Mouse (Mus musculus) adrenal gland, postnatal 4 days (tissue): ENCODE data around the gene Lin9. TPM values are rescaled to one million over a fixed set of nuclear protein-coding genes. Genes with fewer than 3 reads are reported as not detected.
"Not testable (repeated sequence)": the region's sequence is repeated elsewhere in the genome, so short reads cannot be mapped to it uniquely, and the experiment has no call there.

Experiments used
- DNase-seq, 2 experiments: peaks; one replicate each; pipeline ENCODE4 v3.0.0; 2021 to 2022; ENCODE audit warnings: low spot score in 2 of 2, mixed read lengths in 2 of 2
- long read RNA-seq, 2 experiments: library from polyadenylated mRNA; stranded (forward); transcript quantifications; one replicate each; pipeline ENCODE4 v2.0.0; 2021
- total RNA-seq, 2 experiments: library from RNA; stranded (reverse); gene quantifications; 2 replicates each; pipeline ENCODE4 v1.2.3; 2021

Gene Lin9
- total RNA-seq, result 10 to 100 TPM; 12.2 to 12.3 TPM
- long read RNA-seq, experiment 1, partial matches to known transcripts, result 0 of 6 reads
- long read RNA-seq, experiment 1, other reads (novel, unspliced or antisense), result 4 of 6 reads
- long read RNA-seq, experiment 2, transcript Lin9-203 (15 exons, 3,160 nt), result major isoform, 10 of 17 reads
- long read RNA-seq, experiment 2, partial matches to known transcripts, result 2 of 17 reads
- long read RNA-seq, experiment 2, other reads (novel, unspliced or antisense), result 5 of 17 reads

DNA sequence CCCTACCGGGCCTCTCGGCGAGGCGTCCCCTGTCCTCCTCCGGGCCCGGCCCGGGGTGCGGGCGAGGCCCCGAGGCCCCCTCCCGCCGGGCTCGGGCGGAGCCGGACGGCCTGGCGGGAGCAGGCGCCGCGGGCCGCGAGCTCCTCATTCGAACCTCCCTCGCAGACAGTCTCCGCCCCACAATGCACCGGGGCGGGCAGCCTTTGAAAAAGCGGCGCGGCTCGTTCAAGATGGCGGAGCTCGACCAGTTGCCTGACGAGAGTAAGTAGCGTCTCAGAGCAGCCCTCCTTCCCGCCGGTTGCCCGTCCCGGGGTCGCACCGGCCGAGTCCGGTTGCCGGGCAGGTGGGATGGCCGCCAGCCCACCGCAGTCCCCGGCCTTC lies at the start of gene Lin9:
Lin9 (plus strand) TSS at position 14 of the 381 bp plus-strand sequence.
- peak; percentile 83 to 88 for DNase-seq

GRCm38 (mm10) chr1:180600578-180600977 lies 40.4 kb upstream of the Lin9 start:
- no peak for DNase-seq

- no peak for DNase-seq
Observed at GRCm38 (mm10) chr1:180601806-180602205, 39.1 kb upstream of the Lin9 start.

- no peak for DNase-seq
Observed at GRCm38 (mm10) chr1:180604579-180604978, 36.4 kb upstream of the Lin9 start.

DNA sequence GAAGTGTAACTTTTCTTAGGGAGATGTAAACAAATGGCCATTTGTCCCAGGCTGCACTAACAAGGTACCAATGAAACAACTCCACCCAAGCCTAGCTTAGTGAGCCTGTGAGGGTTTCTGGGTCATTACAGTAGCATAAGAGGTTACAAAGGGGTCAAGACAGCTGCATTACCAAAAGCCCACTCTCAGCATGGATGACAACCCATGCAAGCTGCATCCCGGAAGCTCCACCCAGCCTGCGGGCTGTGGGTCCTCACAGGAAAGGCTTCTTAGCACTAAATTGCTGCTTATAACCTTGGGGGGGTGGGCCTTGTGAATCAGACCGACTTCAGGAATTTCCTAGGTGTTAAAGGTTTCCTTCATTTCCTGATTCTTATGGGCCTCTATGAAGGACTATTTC lies 34.8 kb upstream of the Lin9 start:
- no peak for DNase-seq

GRCm38 (mm10) chr1:180606796-180607577 lies 34.0 kb upstream of the Lin9 start:
- no peak for DNase-seq

- no peak for DNase-seq
Observed at GRCm38 (mm10) chr1:180607578-180607879, 33.4 kb upstream of the Lin9 start.

DNA sequence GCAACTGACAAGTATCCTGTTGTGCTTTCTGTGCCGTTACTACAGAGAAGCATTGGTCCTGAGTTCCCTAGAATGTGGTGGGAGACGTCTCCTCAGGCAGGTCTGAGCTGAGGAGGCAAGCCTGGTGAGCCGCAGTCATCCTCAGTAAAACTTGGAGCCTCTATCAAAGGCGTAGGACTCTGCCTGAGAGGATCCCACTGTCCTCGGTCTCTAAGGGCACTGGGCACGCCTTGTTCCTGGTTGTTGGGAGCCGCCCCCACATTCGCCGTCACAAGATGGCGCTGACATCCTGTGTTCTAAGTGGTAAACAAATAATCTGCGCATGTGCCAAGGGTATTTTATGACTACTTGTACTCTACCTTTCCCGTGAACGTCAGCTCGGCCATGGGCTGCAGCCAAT lies 29.1 kb upstream of the Lin9 start:
- DNase-seq, result not testable (repeated sequence)

DNA sequence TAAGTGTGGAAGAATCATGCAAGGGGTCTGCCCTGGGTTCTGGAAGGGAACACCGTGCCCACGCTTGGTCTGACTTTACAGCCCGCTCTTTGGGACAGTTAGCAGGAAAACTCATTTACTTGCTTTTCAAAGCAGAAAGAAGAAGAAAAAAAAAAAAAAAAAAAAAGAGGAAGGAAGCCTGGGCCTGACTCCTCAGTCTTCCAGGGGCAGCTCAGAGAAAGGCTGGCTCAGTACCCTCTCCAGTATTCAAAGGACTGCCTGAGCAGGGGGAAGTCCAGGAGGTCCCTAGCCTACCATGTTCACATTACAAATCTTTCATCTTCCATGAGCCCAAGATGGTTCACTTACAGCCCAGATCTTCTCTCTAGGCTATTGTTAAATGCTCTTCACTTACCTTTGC lies 24.2 kb upstream of the Lin9 start:
- DNase-seq, result no peak

- DNase-seq, result no peak
Observed at GRCm38 (mm10) chr1:180622389-180622788, 18.6 kb upstream of the Lin9 start.

GRCm38 (mm10) chr1:180623911-180624310 lies 17.0 kb upstream of the Lin9 start:
- no peak for DNase-seq

- peak in 1 of 2 experiments; percentile 16 for DNase-seq
Observed at GRCm38 (mm10) chr1:180626141-180626540, 14.8 kb upstream of the Lin9 start.

- not testable (repeated sequence) for DNase-seq
Observed at GRCm38 (mm10) chr1:180637796-180638195, 3.2 kb upstream of the Lin9 start.

DNA sequence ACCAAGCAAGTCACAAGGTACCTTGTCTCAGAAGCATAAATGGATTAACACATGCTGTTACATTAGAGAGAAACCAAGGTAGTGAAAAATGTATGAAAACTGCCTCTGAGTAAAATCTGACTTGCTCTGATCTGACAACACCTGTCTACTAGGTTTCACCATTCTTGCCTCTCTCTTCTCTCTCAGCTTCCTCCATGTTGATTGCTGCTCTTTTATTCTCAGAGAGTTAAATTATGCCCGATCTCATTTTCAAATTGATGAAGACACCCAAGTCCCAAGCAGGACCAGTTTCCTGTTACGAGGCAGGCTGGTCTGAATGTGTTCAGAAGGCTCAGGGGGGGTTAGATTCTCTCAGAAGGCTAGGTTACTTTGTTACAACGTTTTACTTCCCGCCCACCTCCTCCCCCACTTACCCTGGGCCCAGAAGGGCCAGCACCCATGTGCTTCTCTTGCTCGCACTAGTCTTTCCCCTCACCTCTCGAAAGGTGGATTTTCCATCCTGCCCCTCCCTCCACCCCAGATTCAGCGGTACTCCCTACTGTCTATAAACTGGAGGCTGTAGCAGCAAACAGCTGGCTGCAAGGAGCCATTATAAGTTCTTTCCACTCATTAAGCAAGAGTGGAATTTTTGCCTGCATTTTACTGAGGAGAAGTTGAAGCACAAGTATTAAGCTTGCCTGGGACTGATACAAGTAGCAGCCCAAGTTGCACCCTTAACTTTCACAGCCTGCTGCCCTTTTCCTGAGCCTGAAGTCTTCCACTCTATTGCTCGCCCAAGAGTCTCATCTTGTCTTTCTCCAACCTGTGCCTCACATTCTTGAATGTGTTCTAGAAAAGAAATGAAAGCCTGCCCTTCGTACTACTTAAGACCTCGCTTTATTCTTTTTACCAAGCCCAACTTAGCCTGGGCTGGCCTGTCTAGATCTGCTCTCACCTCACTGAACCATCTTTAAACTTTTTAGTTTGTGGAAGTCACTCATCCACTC lies 1.2 kb upstream of the Lin9 start:
- no peak for DNase-seq

GRCm38 (mm10) chr1:180640605-180641125 lies 285 bp upstream of the Lin9 start:
- peak; percentile 21 to 30 for DNase-seq

GRCm38 (mm10) chr1:180641518-180642227 lies 723 bp downstream of the Lin9 start:
- no peak for DNase-seq

- DNase-seq, result no peak
Observed at GRCm38 (mm10) chr1:180642228-180642564, 1.2 kb downstream of the Lin9 start.

DNA sequence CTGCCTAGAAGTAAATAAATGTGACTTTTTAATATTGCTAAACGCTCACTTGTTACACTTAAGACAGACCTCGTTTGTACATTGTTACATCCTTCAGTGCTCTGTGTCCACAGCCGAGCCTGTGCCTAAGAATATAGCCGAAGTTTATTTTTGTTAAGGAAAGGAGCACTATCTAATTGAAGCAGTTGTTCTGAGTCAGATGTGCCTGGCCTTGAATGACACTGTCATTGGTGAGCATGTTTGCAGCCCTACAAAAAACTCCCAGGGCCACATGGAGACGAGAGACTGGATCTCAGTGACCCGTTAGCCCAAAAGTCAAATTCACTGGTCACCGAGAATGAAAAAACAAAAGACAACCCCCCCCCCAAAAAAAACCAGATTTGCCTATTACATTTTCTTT lies 50.3 kb downstream of the Lin9 start:
- no peak for DNase-seq

- DNase-seq, result no peak
Observed at GRCm38 (mm10) chr1:180696626-180697352, 55.8 kb downstream of the Lin9 start, which contains the start of gene Mixl1. TSS of gene Mixl1 (minus strand) at chr1:180697034.

- DNase-seq, result no peak
Observed at GRCm38 (mm10) chr1:180698063-180698462, 57.1 kb downstream of the Lin9 start.
